Mouse (Mus musculus) CH12.LX (cell line): ENCODE results near the gene Prmt3. TPM values are rescaled to one million over a fixed set of nuclear protein-coding genes. Genes with fewer than 3 reads are reported as not detected.

Experiments used
- DNase-seq: peaks from one replicate; pipeline ENCODE4 v3.0.0-alpha.2; 2013; ENCODE audit errors: extremely low read depth
- H3K27ac ChIP-seq: 2 replicates; pipeline ENCODE4 v1.5.1; 2012; ENCODE audit warnings: low read depth, mild to moderate bottlenecking, control low read depth, moderate library complexity; ENCODE audit not compliant: insufficient read depth
- H3K27me3 ChIP-seq: replicated peaks from 2 replicates; pipeline ENCODE3; 2012; ENCODE audit warnings: inconsistent platforms
- H3K36me3 ChIP-seq, 2 experiments: replicated peaks in 1 of 2; 2 replicates each; pipeline versions ENCODE3 to v1.6.1; 2012; ENCODE audit warnings: inconsistent platforms in 1 of 2, low read length in 1 of 2, mild to moderate bottlenecking in 1 of 2, mixed read lengths in 1 of 2, moderate library complexity in 1 of 2; ENCODE audit not compliant: control insufficient read depth in 1 of 2, insufficient read depth in 1 of 2
- H3K4me1 ChIP-seq, 2 experiments: 2 replicates each; pipeline ENCODE4 v1.6.1; 2012; ENCODE audit warnings: inconsistent platforms in 1 of 2, moderate library complexity in 1 of 2; ENCODE audit not compliant: insufficient read depth in 2 of 2, control insufficient read depth in 1 of 2
- H3K4me2 ChIP-seq: 2 replicates; pipeline ENCODE4 v1.6.1; 2012; ENCODE audit warnings: low read depth, mild to moderate bottlenecking, control low read depth; ENCODE audit not compliant: poor library complexity, insufficient read depth, severe bottlenecking
- H3K4me3 ChIP-seq, 3 experiments: fragments of 150-350 bp in 1 of 3; sonication (generic) in 1 of 3; replicated peaks in 1 of 3; 2 replicates each; pipeline versions ENCODE3 to v1.5.1; 2011 to 2012; ENCODE audit warnings: low read depth in 2 of 3, low read length in 2 of 3, mild to moderate bottlenecking in 2 of 3, moderate library complexity in 2 of 3, control low read depth in 1 of 3, improper control_type of control experiment in 1 of 3, inconsistent platforms in 1 of 3, mixed read lengths in 1 of 3; ENCODE audit not compliant: poor library complexity in 1 of 3
- H3K79me2 ChIP-seq: replicated peaks from 2 replicates; pipeline ENCODE4 v1.6.1; 2012; ENCODE audit warnings: mild to moderate bottlenecking, moderate library complexity; ENCODE audit not compliant: control insufficient read depth, poor library complexity, insufficient read depth, severe bottlenecking; ENCODE audit errors: extremely low read depth
- H3K9ac ChIP-seq: 2 replicates; pipeline ENCODE4 v1.6.1; 2012; ENCODE audit warnings: low read depth, mild to moderate bottlenecking, control low read depth, moderate library complexity; ENCODE audit not compliant: insufficient read depth
- H3K9me3 ChIP-seq: replicated peaks from 2 replicates; pipeline ENCODE3; 2012; ENCODE audit warnings: low read length, inconsistent platforms, mixed read lengths
- BHLHE40 ChIP-seq: IDR thresholded peaks from 2 replicates; pipeline ENCODE4 v1.6.1; 2011; ENCODE audit warnings: mild to moderate bottlenecking, low read depth, low read length, improper control_type of control experiment
- CHD1 ChIP-seq: IDR thresholded peaks from 2 replicates; pipeline ENCODE4 v1.6.1; 2012; ENCODE audit warnings: low read depth, low read length, improper control_type of control experiment, inconsistent platforms
- CHD2 ChIP-seq: IDR thresholded peaks from 2 replicates; pipeline ENCODE4 v1.6.1; 2011; ENCODE audit warnings: low read length, improper control_type of control experiment
- ELF1 ChIP-seq: IDR thresholded peaks from 2 replicates; pipeline ENCODE4 v1.6.1; 2014; ENCODE audit warnings: low read depth, mild to moderate bottlenecking, inconsistent platforms, low read length, improper control_type of control experiment
- EP300 ChIP-seq: IDR thresholded peaks from 2 replicates; pipeline ENCODE4 v1.6.1; 2011; ENCODE audit warnings: low read length, improper control_type of control experiment
- GABPA ChIP-seq: IDR thresholded peaks from 2 replicates; pipeline ENCODE4 v1.6.1; 2012; ENCODE audit warnings: low read depth, low read length, improper control_type of control experiment, inconsistent platforms; ENCODE audit not compliant: insufficient replicate concordance
- IRF4 ChIP-seq: IDR thresholded peaks from 2 replicates; pipeline ENCODE4 v1.6.1; 2014; ENCODE audit warnings: low read depth, mild to moderate bottlenecking, inconsistent platforms, low read length, improper control_type of control experiment
- MAFK ChIP-seq: IDR thresholded peaks from 2 replicates; pipeline ENCODE4 v1.6.1; 2011; ENCODE audit warnings: low read length, improper control_type of control experiment; ENCODE audit not compliant: insufficient replicate concordance
- MAX ChIP-seq: IDR thresholded peaks from 2 replicates; pipeline ENCODE4 v1.6.1; 2011; ENCODE audit warnings: low read length, improper control_type of control experiment
- MEF2A ChIP-seq: IDR thresholded peaks from 2 replicates; pipeline ENCODE4 v1.6.1; 2014; ENCODE audit warnings: low read depth, mild to moderate bottlenecking, inconsistent platforms, low read length, improper control_type of control experiment, borderline replicate concordance
- MXI1 ChIP-seq: IDR thresholded peaks from 2 replicates; pipeline ENCODE4 v1.6.1; 2011; ENCODE audit warnings: mild to moderate bottlenecking, low read depth, low read length, improper control_type of control experiment
- TCF12 ChIP-seq: IDR thresholded peaks from 2 replicates; pipeline ENCODE4 v1.6.1; 2014; ENCODE audit warnings: low read depth, mild to moderate bottlenecking, inconsistent platforms, low read length, improper control_type of control experiment
- UBTF ChIP-seq: IDR thresholded peaks from 2 replicates; pipeline ENCODE4 v1.6.1; 2012; ENCODE audit warnings: low read depth, mild to moderate bottlenecking, inconsistent platforms, low read length, improper control_type of control experiment, moderate library complexity
- USF1 ChIP-seq: IDR thresholded peaks from 2 replicates; pipeline ENCODE4 v1.6.1; 2014; ENCODE audit warnings: low read depth, mild to moderate bottlenecking, inconsistent platforms, low read length, improper control_type of control experiment
- dilution Hi-C: fragments of 300-500 bp; cut with MboI; formaldehyde crosslinking; loops from 2 replicates; pipeline ENCODE4 v1.14.3; 2020; ENCODE audit warnings: low sequenced_read_pairs; ENCODE audit not compliant: extremely low pct_unique_long_range_greater_than_20kb, extremely low pct_ligation_motif_present
- in situ Hi-C: fragments of 300-500 bp; cut with MboI; formaldehyde crosslinking; loops from 3 replicates; pipeline ENCODE4 v1.14.3; 2019; ENCODE audit warnings: low sequenced_read_pairs, low pct_ligation_motif_present, low pct_unique_long_range_greater_than_20kb, mixed read lengths
- polyA plus RNA-seq: library from polyadenylated mRNA; unstranded; fragments of >175 nt; gene quantifications from 2 replicates; pipeline ENCODE4 v1.2.1, GENCODE M21; 2012; ENCODE audit warnings: low read depth; ENCODE audit not compliant: insufficient read length
- total RNA-seq, 2 experiments: library from RNA; depleted of rRNA; stranded (reverse); fragments of 300-350 nt in 1 of 2; fragments of >200 nt in 1 of 2; gene quantifications; 2 replicates each; pipeline ENCODE4 v1.2.3; 2012 to 2014

Prmt3 gene
- total and polyA plus RNA-seq, 3 experiments = 47.9 to 86.0 (median 54.5) TPM

DNA sequence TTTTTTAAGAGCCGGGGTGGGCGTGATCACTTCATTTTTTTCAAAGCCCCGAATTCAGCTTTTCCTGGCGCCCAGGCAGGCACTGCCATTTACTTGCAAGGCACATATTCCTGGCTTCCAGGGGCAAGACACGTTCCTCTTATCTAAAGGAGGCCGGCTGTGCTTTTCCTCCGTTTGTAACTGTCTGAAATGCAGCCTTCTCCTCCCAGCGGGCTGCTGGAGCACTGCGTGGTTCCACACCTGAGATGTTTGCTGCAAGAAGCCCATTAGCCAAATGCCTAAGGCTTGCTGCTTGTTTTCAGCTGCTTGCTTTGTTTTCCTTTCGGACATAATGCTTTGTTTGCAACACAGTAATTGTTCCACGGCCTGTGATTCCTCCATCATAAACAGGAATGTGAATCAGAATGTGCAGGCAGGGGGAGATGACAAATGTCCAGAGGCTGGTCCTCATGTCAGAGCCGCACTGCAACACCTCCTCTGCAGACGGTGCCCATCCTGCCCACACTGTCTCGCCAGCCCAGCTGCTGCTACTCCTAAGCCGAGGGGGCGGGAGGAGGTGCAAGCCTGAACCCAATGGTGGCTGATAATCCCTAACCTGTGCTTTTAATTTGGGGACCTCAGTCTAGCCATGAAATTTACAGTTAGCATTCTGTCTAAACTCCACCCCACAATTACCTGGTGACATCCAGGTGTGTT, 104.7 kb downstream of the Prmt3 start:
- TF ChIP-seq TCF12 (no peak), ELF1 (no peak), MXI1 (no peak)
- H3K9me3 ChIP-seq = no peaks in the 10 kb centered on the region
- H3K4me1 ChIP-seq = peaks cover 4 to 6% of the 10 kb centered on the region in 2 experiments; a peak in 3 of 4 replicates
- H3K4me2 ChIP-seq = no peak overlapping the region
- H3K4me3 ChIP-seq = no peak overlapping the region
- H3K27ac ChIP-seq = no peak overlapping the region
- no peak overlapping the region for H3K9ac ChIP-seq
- no peaks in the 10 kb centered on the region for H3K79me2 ChIP-seq
- DNase-seq = no peak
- no peaks in the 10 kb centered on the region for H3K36me3 ChIP-seq
- dilution Hi-C loops (no loop called here), in situ Hi-C loops (no loop called here)
- no peaks in the 10 kb centered on the region for H3K27me3 ChIP-seq

- dilution Hi-C loops (no loop called here), in situ Hi-C loops (no loop called here)
- no peak overlapping the region for H3K4me3 ChIP-seq
- no peaks in the 10 kb centered on the region for H3K79me2 ChIP-seq
- H3K36me3 ChIP-seq = no peaks in the 10 kb centered on the region
- H3K9me3 ChIP-seq = no peaks in the 10 kb centered on the region
- no peak overlapping the region for H3K27ac ChIP-seq
- DNase-seq = no peak
- peaks cover 5 to 11% of the 10 kb centered on the region in 2 experiments; a peak in 3 of 4 replicates for H3K4me1 ChIP-seq
- no peak overlapping the region for H3K9ac ChIP-seq
- no peak for TF ChIP-seq MAFK
- TF ChIP-seq CHD1 = no peak
- no peak for TF ChIP-seq EP300
- no peak for TF ChIP-seq IRF4
- no peak for TF ChIP-seq UBTF
- no peak for TF ChIP-seq BHLHE40
- no peak for TF ChIP-seq GABPA
- TF ChIP-seq MAX = no peak
- TF ChIP-seq USF1 = no peak
- TF ChIP-seq CHD2 = no peak
- no peak for TF ChIP-seq MEF2A
- no peak overlapping the region for H3K4me2 ChIP-seq
- H3K27me3 ChIP-seq = no peaks in the 10 kb centered on the region
These were observed 109.7 kb downstream of the Prmt3 start for GRCm38 (mm10) chr7:49887776-49888390.
